Mouse (Mus musculus) thymus, postnatal 25 days (tissue): ENCODE data around the gene Sel1l3.
A peak's percentile ranks its signal among the peaks of the same experiment; 100 is the strongest.

ENCODE experiments used
- DNase-seq: peaks from one replicate; pipeline ENCODE4 v3.0.0; 2022

Gene Sel1l3

GRCm38 (mm10) chr5:53212782-53213710 lies 681 bp downstream of the Sel1l3 start:
- DNase-seq = peak; percentile 6

GRCm38 (mm10) chr5:53212087-53212781 lies 1.5 kb downstream of the Sel1l3 start:
- no peak for DNase-seq

GRCm38 (mm10) chr5:53211241-53211640 lies 2.5 kb downstream of the Sel1l3 start:
- DNase-seq = no peak

GRCm38 (mm10) chr5:53210481-53210880 lies 3.2 kb downstream of the Sel1l3 start:
- no peak for DNase-seq

- DNase-seq = no peak
These were observed 4.0 kb downstream of the Sel1l3 start for GRCm38 (mm10) chr5:53209773-53210172.

GRCm38 (mm10) chr5:53208731-53209130 lies 5.0 kb downstream of the Sel1l3 start:
- no peak for DNase-seq

GRCm38 (mm10) chr5:53206575-53206974 lies 7.2 kb downstream of the Sel1l3 start:
- no peak for DNase-seq

GRCm38 (mm10) chr5:53202748-53203147 lies 11.0 kb downstream of the Sel1l3 start:
- DNase-seq = no peak

GRCm38 (mm10) chr5:53200825-53201224 lies 12.9 kb downstream of the Sel1l3 start:
- DNase-seq = no peak

- no peak for DNase-seq
These were observed 15.3 kb downstream of the Sel1l3 start for GRCm38 (mm10) chr5:53198408-53198807.

GRCm38 (mm10) chr5:53196387-53197088 lies 17.2 kb downstream of the Sel1l3 start:
- no peak for DNase-seq

GRCm38 (mm10) chr5:53194841-53195240 lies 18.9 kb downstream of the Sel1l3 start:
- no peak for DNase-seq

- DNase-seq = no peak
These were observed 19.3 kb downstream of the Sel1l3 start for GRCm38 (mm10) chr5:53194421-53194820.

- DNase-seq = no peak
These were observed 20.4 kb downstream of the Sel1l3 start for GRCm38 (mm10) chr5:53193092-53194030.

GRCm38 (mm10) chr5:53188608-53189007 lies 25.1 kb downstream of the Sel1l3 start:
- no peak for DNase-seq

GRCm38 (mm10) chr5:53187245-53187644 lies 26.5 kb downstream of the Sel1l3 start:
- DNase-seq = no peak

GRCm38 (mm10) chr5:53185803-53186202 lies 27.9 kb downstream of the Sel1l3 start:
- DNase-seq = no peak

GRCm38 (mm10) chr5:53179965-53180364 lies 33.8 kb downstream of the Sel1l3 start:
- DNase-seq = no peak

- DNase-seq = no peak
These were observed 37.0 kb downstream of the Sel1l3 start for GRCm38 (mm10) chr5:53176703-53177102.

- no peak for DNase-seq
These were observed 37.7 kb downstream of the Sel1l3 start for GRCm38 (mm10) chr5:53176075-53176474.

- no peak for DNase-seq
These were observed 38.5 kb downstream of the Sel1l3 start for GRCm38 (mm10) chr5:53175195-53175594.

- no peak for DNase-seq
These were observed 39.3 kb downstream of the Sel1l3 start for GRCm38 (mm10) chr5:53174461-53174860.
